8 mouse cellular contexts compared by ENCODE assay signal in the genomic region with DNA sequence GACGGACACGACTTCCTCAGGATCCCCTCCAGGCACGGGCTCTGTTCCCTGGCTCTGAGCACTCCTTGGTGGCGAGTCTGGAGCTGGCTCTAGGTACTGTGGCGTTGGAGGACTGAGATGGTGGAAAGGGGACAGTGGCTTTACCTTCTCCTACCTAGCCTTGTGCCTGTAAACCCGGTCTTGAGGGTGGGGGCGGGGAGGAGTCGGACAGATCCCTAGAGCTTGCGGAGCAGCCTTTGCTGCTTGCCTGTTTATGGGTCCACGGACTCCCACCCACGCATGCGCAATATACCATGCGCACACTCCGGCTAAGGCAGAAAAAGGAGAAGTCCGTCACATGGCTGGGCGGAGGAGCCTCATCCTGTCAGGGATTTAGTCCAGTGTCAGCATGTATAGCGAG. TPM values are rescaled to one million over a fixed set of nuclear protein-coding genes. Genes with fewer than 3 reads are reported as not detected.
DNase-seq lines count a peak whose midpoint lies in the region; ATAC-seq lines count a peak whose summit lies in the region.

No protein-coding gene starts in this region.

- H3K4me1 ChIP-seq in brown adipose tissue, adult 24 weeks (ENCODE audit: control insufficient read depth, insufficient read depth, insufficient read length, low read length) = peaks cover 6% of the 10 kb centered on the region
- peaks cover 6% of the 10 kb centered on the region; the same call in 1 of the 2 replicates for H3K4me1 ChIP-seq in megakaryocyte, embryonic 14.5 days
- H3K4me1 ChIP-seq in hindbrain, embryonic 10.5 days (replicated peaks) = 0 out of 2 replicates have a peak, but pooled peaks cover 3% of the 10 kb centered on the region

- no peaks in the 10 kb centered on the region for H3K36me3 ChIP-seq in megakaryocyte, embryonic 14.5 days (replicated peaks; ENCODE audit: low read length)
- H3K36me3 ChIP-seq in hindbrain, embryonic 10.5 days = no peaks in the 10 kb centered on the region

- H3K9me3 ChIP-seq in megakaryocyte, embryonic 14.5 days = no peaks in the 10 kb centered on the region
- H3K9me3 ChIP-seq in hindbrain, embryonic 10.5 days = no peaks in the 10 kb centered on the region

- H3K27ac ChIP-seq in brown adipose tissue, adult 24 weeks (replicated peaks; ENCODE audit: low read depth, low read length) = peak overlapping the region; percentile 75
- no peak overlapping the region for H3K27ac ChIP-seq in hindbrain, embryonic 10.5 days

- DNase-seq in layer of hippocampus, adult 9-11 months = peak; percentile 79
- DNase-seq in layer of hippocampus, postnatal 25 days (ENCODE audit: extremely low spot score in 1 of 2, low spot score in 1 of 2) = no peak
- peak; percentile 35 for DNase-seq in kidney, postnatal 10 days
- no peak for DNase-seq in hindbrain, embryonic 10.5 days (ENCODE audit: low spot score)
- DNase-seq in cerebellum, postnatal 14 days = no peak

- no peak for ATAC-seq in activated CD4-positive, CD25-positive, alpha-beta regulatory T cell, adult 4 months

- peaks cover 24% of the 10 kb centered on the region for H3K27me3 ChIP-seq in megakaryocyte, embryonic 14.5 days (replicated peaks)
- no peaks in the 10 kb centered on the region for H3K27me3 ChIP-seq in hindbrain, embryonic 10.5 days (ENCODE audit: insufficient read depth, poor library complexity, severe bottlenecking)

- WGBS in hindbrain, embryonic 10.5 days = 85% methylated on average over 17 of the region's 17 CpGs

- H3K4me3 ChIP-seq in brown adipose tissue, adult 24 weeks (ENCODE audit: insufficient read depth, low read depth, low read length) = peak overlapping the region; percentile 33
- peak overlapping the region; percentile 64 for H3K4me3 ChIP-seq in megakaryocyte, embryonic 14.5 days (replicated peaks)
- no peak overlapping the region for H3K4me3 ChIP-seq in hindbrain, embryonic 10.5 days

RNA-seq across cellular contexts. Expression of a gene that starts 13.9 kb away (rescaled TPM):
- not detected for total RNA-seq in layer of hippocampus, postnatal 25 days (2021)
- not detected in 2 replicates for polyA plus RNA-seq in brown adipose tissue, adult 24 weeks (2012; ENCODE audit: insufficient read depth, insufficient read length, missing spikeins)
- not detected in 2 replicates for polyA plus RNA-seq in megakaryocyte, embryonic 14.5 days (2012; ENCODE audit: insufficient read depth, low replicate concordance)
- polyA plus RNA-seq in activated CD4-positive, CD25-positive, alpha-beta regulatory T cell, adult 4 months (2017; shearing (Covaris generic)) = not detected
- 0.29 TPM in 1 of 2 replicates, not detected in the other for polyA plus RNA-seq in hindbrain, embryonic 10.5 days (2016; fragmentation: Nextera tagmentation; extraction: Ambion mirVana)

RNA-seq across cellular contexts. Expression of a gene that starts 42.1 kb away (rescaled TPM):
- total RNA-seq in layer of hippocampus, postnatal 25 days (2021) = not detected
- polyA plus RNA-seq in brown adipose tissue, adult 24 weeks (2012; ENCODE audit: insufficient read depth, insufficient read length, missing spikeins) = not detected in 2 replicates
- polyA plus RNA-seq in megakaryocyte, embryonic 14.5 days (2012; ENCODE audit: insufficient read depth, low replicate concordance) = not detected in 2 replicates
- polyA plus RNA-seq in activated CD4-positive, CD25-positive, alpha-beta regulatory T cell, adult 4 months (2017; shearing (Covaris generic)) = not detected
- 0.39 and 0.58 TPM in 2 replicates for polyA plus RNA-seq in hindbrain, embryonic 10.5 days (2016; fragmentation: Nextera tagmentation; extraction: Ambion mirVana)

Comparison
In these comparisons a context has a peak if more than half of its experiments do, and no peak if none do; other contexts are left out.
1. DNase-seq: peak in layer of hippocampus, adult 9-11 months (single experiment) and kidney, postnatal 10 days (single experiment); none in layer of hippocampus, postnatal 25 days (0 of 2), hindbrain, embryonic 10.5 days (single experiment) and cerebellum, postnatal 14 days (0 of 2).